Mouse (Mus musculus) erythroblast, embryonic 14.5 days (primary cell): ENCODE measurements around the gene Dffa.

Source experiments
- GATA1 ChIP-seq: IDR thresholded peaks from 2 replicates; pipeline ENCODE4 v1.6.1; 2012; ENCODE audit warnings: low read length, inconsistent platforms, mixed read lengths
- TAL1 ChIP-seq: IDR thresholded peaks from 3 replicates; pipeline ENCODE4 v1.6.1; 2012; ENCODE audit warnings: low read length, inconsistent platforms, mixed read lengths

DNA sequence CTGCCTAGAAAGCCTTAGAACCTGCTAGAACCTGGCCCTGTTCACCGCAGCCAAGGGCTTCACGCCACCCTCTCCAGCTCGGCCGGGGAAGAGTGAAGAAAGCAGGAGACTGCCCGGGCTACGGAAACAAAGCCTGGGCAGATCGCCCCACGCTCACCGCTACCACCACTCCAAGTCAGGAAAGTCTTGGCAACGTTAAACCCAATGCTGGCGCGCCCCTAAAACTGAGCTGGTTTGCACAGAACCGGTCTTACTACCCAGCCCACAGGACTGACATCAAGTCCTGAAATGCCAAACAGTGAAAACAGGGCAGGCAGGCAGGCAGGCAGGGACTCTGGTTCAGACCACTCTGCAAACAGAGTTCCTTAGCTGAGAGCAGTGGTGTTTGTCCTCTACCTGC is 28.9 kb upstream of the Dffa start:
- no peak for TF ChIP-seq GATA1
- TF ChIP-seq TAL1 = no peak
